Mouse (Mus musculus) heart, embryonic 16.5 days (tissue): ENCODE results near the gene Dmkn. TPM values are rescaled to one million over a fixed set of nuclear protein-coding genes. Genes with fewer than 3 reads are reported as not detected.

ENCODE experiments used
- ATAC-seq: fragments of 200-750 bp; cut with Nextera tagmentation; replicated peaks from 2 replicates; pipeline ENCODE4 v1.8.0; 2017; ENCODE audit warnings: moderate number of reproducible peaks; ENCODE audit not compliant: insufficient read depth, low FRiP score; ENCODE audit errors: extremely low read depth
- H3K27ac ChIP-seq: fragments of 300-500 bp; sonication (generic); 2 replicates; pipeline ENCODE4 v1.5.1; 2014; ENCODE audit warnings: mild to moderate bottlenecking, low read length, control low read depth, moderate library complexity
- H3K27me3 ChIP-seq: fragments of 300-500 bp; sonication (generic); 2 replicates; pipeline ENCODE4 v1.6.1; 2014; ENCODE audit warnings: low read length, mixed read lengths; ENCODE audit not compliant: control insufficient read depth, insufficient read depth
- H3K36me3 ChIP-seq: fragments of 300-500 bp; sonication (generic); 2 replicates; pipeline ENCODE4 v1.6.1; 2014; ENCODE audit not compliant: control insufficient read depth, insufficient read depth
- H3K4me1 ChIP-seq: fragments of 300-500 bp; sonication (generic); 2 replicates; pipeline ENCODE4 v1.6.1; 2014; ENCODE audit warnings: low read length, mixed read lengths; ENCODE audit not compliant: control insufficient read depth, insufficient read depth
- H3K4me2 ChIP-seq: fragments of 300-500 bp; sonication (generic); 2 replicates; pipeline ENCODE4 v1.6.1; 2014; ENCODE audit warnings: low read depth, mild to moderate bottlenecking, control low read depth, low read length
- H3K4me3 ChIP-seq: fragments of 300-500 bp; sonication (generic); 2 replicates; pipeline ENCODE4 v1.5.1; 2014; ENCODE audit warnings: mild to moderate bottlenecking, control low read depth, low read length
- H3K9ac ChIP-seq: fragments of 300-500 bp; sonication (generic); 2 replicates; pipeline ENCODE4 v1.6.1; 2014; ENCODE audit warnings: low read length, control low read depth
- H3K9me3 ChIP-seq: fragments of 300-500 bp; sonication (generic); replicated peaks from 2 replicates; pipeline ENCODE4 v1.6.1; 2016; ENCODE audit warnings: low read length; ENCODE audit not compliant: control insufficient read depth
- WGBS: fragments of 180-500 bp; shearing (Covaris S2); extraction: QIAGEN DNeasy Blood & Tissue Kit; methylation state at CpG from one replicate; pipeline ENCODE4 v1.1.7; 2014; 5-methylcytosine and 5-hydroxymethylcytosine counted together
- polyA plus RNA-seq: library from polyadenylated mRNA; unstranded; fragments of >200 nt; fragmentation: Nextera tagmentation; extraction: Ambion mirVana; gene quantifications from 2 replicates; pipeline ENCODE4 v1.2.1, GENCODE M21; 2015

Dmkn gene
- 5.2 and 5.9 TPM in 2 replicates for polyA plus RNA-seq

DNA sequence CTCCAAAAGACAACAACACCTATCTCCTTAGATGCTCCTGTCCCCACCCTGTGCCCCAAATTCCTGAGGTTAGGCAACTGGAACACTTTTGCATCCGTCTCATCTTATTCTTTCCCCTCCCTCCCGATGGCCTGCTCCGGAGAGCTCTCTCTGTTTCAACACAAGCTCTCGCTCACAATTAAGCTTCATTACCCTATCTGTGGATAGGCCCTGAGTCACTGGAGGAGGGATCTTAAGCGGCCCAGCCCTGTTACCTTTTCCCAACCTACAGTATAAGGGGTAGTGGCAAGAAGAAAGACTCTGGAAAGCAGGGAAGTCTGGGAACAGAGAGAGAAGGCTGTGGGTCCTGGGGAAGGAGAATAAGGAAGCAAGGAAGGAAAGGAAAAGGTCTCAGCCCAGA, at the start of gene Dmkn:
Gene Dmkn, plus strand, starts transcription at position 301 of the 400 bp plus-strand sequence.
- Histone ChIP-seq H3K4me3 (no peak within 1 kb of the TSS), H3K9me3 (no peaks in the 10 kb centered on the region), H3K36me3 (no peaks in the 10 kb centered on the region), H3K27me3 (peaks cover 2% of the 10 kb centered on the region), H3K27ac (no peak within 1 kb of the TSS), H3K4me2 (no peak within 1 kb of the TSS), H3K9ac (no peak within 1 kb of the TSS), H3K4me1 (0 out of 2 replicates have a peak, but pooled peaks cover 4% of the 10 kb centered on the region)
- no peak for ATAC-seq
- WGBS, result 49% methylated on average over 5 of the region's 5 CpGs

GRCm38 (mm10) chr7:30717006-30717715, 46.4 kb upstream of the Dmkn start:
- Histone ChIP-seq H3K36me3 (no peaks in the 10 kb centered on the region), H3K4me3 (peak overlapping the region; percentile 42), H3K4me1 (peaks cover 11% of the 10 kb centered on the region), H3K9ac (peak overlapping the region; percentile 46), H3K27me3 (peaks cover 26% of the 10 kb centered on the region), H3K9me3 (no peaks in the 10 kb centered on the region; the same call in 1 of the 2 replicates), H3K4me2 (peak overlapping the region; percentile 74), H3K27ac (no peak overlapping the region)
- 3% methylated on average over 43 of the region's 43 CpGs for WGBS
- peak; percentile 86 for ATAC-seq

DNA sequence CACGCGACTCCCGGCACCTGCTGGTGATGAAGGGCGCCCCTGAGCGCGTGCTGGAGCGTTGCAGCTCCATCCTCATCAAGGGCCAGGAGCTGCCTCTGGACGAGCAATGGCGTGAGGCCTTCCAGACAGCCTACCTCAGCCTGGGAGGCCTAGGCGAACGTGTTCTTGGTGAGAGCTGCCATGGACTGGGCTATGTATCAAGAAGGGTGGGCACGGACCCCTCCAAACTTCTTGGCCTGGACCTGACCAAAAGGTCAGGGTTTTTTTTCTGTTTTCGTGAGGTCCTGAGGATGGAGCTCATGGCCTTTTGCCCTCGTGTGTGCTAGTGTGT, 45.9 kb upstream of the Dmkn start:
- Histone ChIP-seq H3K27ac (no peak overlapping the region), H3K27me3 (peaks cover 26% of the 10 kb centered on the region), H3K4me3 (peak overlapping the region; percentile 42), H3K9me3 (no peaks in the 10 kb centered on the region; the same call in 1 of the 2 replicates), H3K4me1 (peaks cover 11% of the 10 kb centered on the region), H3K36me3 (no peaks in the 10 kb centered on the region), H3K4me2 (peak overlapping the region; percentile 74), H3K9ac (peak overlapping the region; percentile 6; the same call in 1 of the 2 replicates)
- WGBS, result 14% methylated on average over 14 of the region's 14 CpGs
- ATAC-seq, result no peak

- ATAC-seq, result no peak
- 91% methylated on average over 5 of the region's 5 CpGs for WGBS
These were observed 43.9 kb upstream of the Dmkn start for GRCm38 (mm10) chr7:30719669-30720068.

DNA sequence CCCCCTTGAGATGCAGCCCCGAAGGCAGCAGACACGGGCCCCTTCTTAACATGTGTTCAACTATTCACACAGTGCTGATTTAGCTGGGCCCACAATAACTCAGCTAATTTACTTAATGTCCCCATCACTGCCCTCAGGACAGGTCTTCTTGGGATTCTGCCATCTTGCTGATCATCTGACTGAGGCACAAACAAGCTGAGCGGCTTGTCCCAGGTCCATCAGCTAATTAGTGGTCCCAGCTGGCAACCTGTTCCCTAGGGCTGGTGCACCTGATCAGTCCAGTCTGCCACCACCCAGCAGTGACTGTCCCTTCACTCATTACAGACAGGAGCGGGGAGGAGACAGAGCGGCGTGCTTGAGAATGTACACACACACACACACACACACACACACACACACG, 42.3 kb upstream of the Dmkn start:
- Histone ChIP-seq H3K4me1 (peaks cover 11% of the 10 kb centered on the region), H3K36me3 (no peaks in the 10 kb centered on the region), H3K9me3 (no peaks in the 10 kb centered on the region; the same call in 1 of the 2 replicates), H3K4me2 (no peak overlapping the region), H3K27me3 (peaks cover 19% of the 10 kb centered on the region), H3K4me3 (no peak overlapping the region), H3K27ac (no peak overlapping the region), H3K9ac (no peak overlapping the region)
- 82% methylated on average over 7 of the region's 7 CpGs for WGBS
- ATAC-seq, result no peak

More at GRCm38 (mm10) chr7:30719669-30720068, 43.9 kb upstream of the Dmkn start:
- Histone ChIP-seq H3K4me2 (no peak overlapping the region), H3K27ac (no peak overlapping the region), H3K4me1 (peaks cover 11% of the 10 kb centered on the region), H3K27me3 (peaks cover 26% of the 10 kb centered on the region), H3K36me3 (no peaks in the 10 kb centered on the region), H3K9ac (no peak overlapping the region), H3K9me3 (no peaks in the 10 kb centered on the region; the same call in 1 of the 2 replicates), H3K4me3 (no peak overlapping the region)

GRCm38 (mm10) chr7:30723274-30723953, 40.1 kb upstream of the Dmkn start:
- 66% methylated on average over 6 of the region's 6 CpGs for whole genome bisulfite sequencing
- Histone ChIP-seq H3K4me1 (peaks cover 3% of the 10 kb centered on the region), H3K36me3 (peaks cover 6% of the 10 kb centered on the region; the same call in 1 of the 2 replicates), H3K27me3 (peaks cover 2% of the 10 kb centered on the region; the same call in 1 of the 2 replicates), H3K27ac (no peak overlapping the region), H3K9me3 (no peaks in the 10 kb centered on the region), H3K4me2 (no peak overlapping the region), H3K9ac (no peak overlapping the region), H3K4me3 (no peak overlapping the region)
- ATAC-seq, result no peak

- Histone ChIP-seq H3K4me1 (peaks cover 14% of the 10 kb centered on the region), H3K4me2 (peak overlapping the region; percentile 73), H3K27ac (no peak overlapping the region), H3K4me3 (peak overlapping the region; percentile 80), H3K9me3 (no peaks in the 10 kb centered on the region), H3K27me3 (no peaks in the 10 kb centered on the region), H3K9ac (peak overlapping the region; percentile 92), H3K36me3 (peaks cover 9% of the 10 kb centered on the region)
- WGBS, result 79% methylated on average over 6 of the region's 6 CpGs
- no peak for ATAC-seq
These were observed 35.3 kb upstream of the Dmkn start for GRCm38 (mm10) chr7:30728214-30728613.

GRCm38 (mm10) chr7:30728739-30729395, 34.7 kb upstream of the Dmkn start:
- Histone ChIP-seq H3K27ac (peak overlapping the region; percentile 90; the same call in 1 of the 2 replicates), H3K36me3 (peaks cover 9% of the 10 kb centered on the region), H3K9ac (peak overlapping the region; percentile 92), H3K4me1 (peaks cover 14% of the 10 kb centered on the region), H3K9me3 (no peaks in the 10 kb centered on the region), H3K27me3 (no peaks in the 10 kb centered on the region), H3K4me3 (peak overlapping the region; percentile 80), H3K4me2 (peak overlapping the region; percentile 73)
- ATAC-seq, result peak; percentile 46
- WGBS, result 6% methylated on average over 26 of the region's 26 CpGs
